Mouse (Mus musculus): ENCODE data around the gene Col9a3.

DNA sequence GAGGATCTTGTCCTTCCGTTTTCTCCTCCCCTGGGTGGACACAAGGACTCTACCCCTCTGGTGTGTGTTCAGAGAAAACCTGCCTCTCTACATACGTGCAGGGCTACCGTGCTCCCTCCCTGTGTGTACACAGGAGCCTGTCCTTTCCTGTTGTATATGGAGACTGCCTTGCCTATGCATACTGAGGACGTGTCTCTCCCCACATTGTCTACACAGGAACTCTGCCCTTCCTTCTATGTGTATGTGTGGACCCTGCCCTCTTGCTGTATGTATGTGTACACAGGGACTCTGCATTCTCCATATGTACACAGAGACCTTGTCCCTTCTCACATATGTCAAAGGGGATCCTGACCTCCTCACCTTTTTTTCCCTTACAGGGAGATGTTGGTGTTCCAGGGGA is 12.7 kb downstream of the Col9a3 start:
- no peak for TF ChIP-seq POLR2A (IDR thresholded peaks at IDR 0.05; ENCODE audit: control insufficient read depth, low read depth, low read length)
- no peak for TF ChIP-seq CTCF (IDR thresholded peaks at IDR 0.05; ENCODE audit: control insufficient read depth, insufficient read depth, insufficient replicate concordance, low read depth, low read length)

Data from testis, adult 2 months (tissue).